Mouse (Mus musculus): ENCODE data around the gene L3mbtl3.

The L3mbtl3 gene

DNA sequence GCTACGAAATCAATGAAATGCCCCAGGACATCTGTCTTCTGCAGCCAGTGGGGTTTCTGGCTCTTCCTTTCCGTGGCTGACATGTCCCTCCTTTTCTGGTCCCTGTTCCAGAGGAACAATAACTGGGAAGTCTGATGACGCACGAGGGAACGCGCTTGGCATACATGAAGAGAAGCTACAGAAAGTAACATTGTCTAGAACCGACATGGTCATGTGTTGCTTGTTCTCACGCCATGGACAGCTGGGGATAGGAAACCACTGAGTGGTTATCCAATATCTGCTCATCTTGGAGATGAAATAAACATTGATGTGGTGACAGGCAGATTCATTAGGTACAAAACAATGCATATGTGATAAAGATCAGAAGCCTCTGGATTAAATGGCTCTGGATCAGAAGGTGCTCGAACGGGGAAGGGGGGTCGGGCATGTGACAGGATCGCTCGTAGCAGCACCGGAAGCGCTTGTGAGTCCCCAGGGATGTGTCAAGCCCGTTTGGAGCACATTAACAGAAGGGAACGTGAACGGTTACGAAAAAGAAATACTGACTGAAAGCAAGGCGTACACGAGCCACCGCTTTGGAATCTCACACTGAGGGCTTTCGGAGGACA, 37.8 kb downstream of the L3mbtl3 start:
- DNase-seq (ENCODE audit: low spot score in 2 of 2), result no peak

DNA sequence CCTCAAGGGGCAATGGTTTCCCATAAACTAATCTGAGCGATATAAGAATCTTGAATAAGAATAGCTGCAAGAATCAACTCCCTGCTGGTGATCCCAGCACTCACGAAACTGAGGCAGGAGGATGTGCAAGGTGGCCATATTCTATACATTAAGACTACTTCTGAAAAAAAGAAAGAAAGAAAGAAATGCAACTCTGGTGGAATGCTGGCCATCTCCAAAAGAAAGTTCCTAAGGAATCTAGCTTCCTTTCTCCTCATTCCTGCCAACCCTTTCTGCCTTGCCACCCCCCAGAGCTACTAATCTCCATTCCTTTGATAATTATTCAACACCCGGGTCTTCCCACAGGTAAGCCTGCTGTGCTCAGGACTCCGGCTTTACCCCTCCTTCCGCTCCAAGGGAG, 41.8 kb downstream of the L3mbtl3 start:
- no peak for DNase-seq (ENCODE audit: low spot score in 2 of 2)

DNA sequence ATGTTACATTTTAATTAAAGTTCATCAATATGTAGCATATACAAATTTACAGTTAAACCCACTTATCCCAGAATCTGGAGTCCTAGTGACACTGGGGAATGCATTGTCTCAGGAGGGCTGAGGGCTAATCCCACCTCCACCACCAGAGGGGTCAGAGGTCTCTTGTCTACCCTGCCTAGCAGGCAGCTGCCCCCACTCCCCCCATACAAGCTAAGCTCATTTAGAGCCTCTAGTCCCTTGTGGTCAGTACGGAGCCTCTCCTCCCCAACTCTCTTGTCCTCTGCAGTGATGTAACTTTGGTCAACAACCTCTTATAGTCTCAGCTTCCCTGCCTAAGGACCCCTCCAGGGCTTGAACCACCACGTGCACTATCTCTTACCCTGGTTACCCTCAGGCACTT, 43.0 kb downstream of the L3mbtl3 start:
- DNase-seq (ENCODE audit: low spot score in 2 of 2), result no peak

DNA sequence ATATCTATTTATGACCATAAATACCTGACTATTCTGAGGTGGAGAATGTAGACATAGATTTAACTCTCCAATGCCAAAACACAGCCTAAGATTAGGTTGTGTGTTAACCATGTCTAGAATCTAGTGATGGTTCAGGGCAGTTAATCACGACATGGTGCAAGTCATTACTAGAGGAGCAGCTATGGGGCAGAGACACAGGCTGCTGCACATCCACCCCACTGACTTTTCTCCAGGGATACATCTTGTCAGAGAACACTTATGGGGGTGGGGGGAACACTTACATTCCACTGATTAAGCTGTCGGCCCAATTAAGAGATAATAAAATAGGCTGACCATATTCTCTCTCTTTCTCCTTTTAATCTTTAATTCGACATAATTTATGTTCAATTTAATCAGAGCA, 46.9 kb downstream of the L3mbtl3 start:
- DNase-seq (ENCODE audit: low spot score in 2 of 2), result no peak

DNA sequence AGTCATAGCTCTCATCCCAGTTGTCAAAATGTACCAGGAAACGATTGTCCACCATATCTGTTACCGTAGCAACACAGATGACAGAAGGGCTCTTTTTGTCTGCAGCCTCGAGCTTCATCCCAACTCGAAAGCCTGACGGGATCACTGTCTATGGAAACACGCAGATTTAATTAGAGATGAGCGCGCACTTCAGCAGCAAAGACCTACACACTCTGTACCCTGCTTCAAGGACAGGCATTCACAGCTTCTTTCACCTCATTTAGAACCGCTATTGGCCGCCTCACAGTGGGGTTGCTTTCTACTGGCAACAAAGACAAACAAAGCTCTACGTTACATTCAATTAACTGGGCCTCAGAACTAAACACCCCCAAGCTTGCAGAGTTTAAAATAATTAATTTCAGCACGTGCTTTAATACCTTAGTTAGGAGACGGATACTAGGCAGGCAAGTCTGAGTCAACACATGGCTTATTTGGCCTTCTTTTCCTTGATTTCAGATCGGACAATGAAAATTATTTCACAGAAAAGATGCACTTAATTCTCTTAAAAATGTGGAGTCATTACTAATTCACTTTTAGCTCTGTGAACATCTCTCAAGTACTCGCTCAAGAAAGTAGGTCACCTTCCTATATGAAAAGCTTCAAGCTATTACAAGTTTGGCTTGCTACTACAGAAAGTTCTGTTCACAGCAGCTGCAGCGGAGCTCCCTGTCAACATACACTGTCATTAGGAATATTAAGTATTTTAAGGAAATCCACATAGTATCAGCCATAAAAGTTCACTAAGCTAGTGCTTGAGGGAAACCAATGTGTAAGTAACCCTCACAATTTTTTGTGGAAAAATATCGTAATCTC, 47.9 kb downstream of the L3mbtl3 start:
- no peak for DNase-seq (ENCODE audit: low spot score in 2 of 2)

DNA sequence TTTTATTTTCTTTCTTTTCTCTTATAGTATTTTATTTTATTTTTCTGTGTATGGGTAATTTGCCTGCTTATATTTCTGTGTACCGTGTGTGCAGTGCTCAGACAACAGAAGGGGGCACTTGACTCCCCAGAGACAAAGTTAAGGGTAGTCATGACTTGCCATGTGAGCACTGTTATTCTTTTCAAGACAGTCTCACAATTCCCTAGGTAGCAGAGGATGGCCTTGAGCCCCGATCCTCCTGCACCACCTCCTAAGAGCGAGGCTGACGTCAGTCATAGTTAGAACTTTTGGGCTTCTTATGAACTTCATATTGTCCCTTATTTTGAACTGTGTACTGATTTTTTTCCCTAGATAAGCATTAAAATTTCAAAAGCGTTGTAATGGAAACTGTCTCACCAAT, 48.5 kb downstream of the L3mbtl3 start:
- no peak for DNase-seq (ENCODE audit: low spot score in 2 of 2)

DNA sequence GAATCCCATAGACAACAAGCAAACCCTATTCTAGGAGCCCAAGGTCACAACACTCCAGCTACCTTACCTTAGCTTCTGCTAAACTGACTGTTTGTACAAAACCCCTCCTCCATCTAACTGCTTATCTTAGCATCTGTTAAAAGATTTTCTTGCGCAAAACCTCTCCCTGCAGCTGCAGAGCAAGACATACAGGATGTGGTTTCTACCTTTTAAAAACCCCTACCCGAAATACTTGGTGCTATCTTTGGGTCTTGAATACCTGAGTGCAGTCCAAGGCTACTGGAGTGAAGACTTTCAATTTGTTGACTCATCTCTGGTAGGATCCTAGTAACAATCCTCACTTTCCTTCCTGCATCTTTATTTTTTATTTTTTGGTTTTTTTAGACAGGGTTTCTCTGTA, 50.5 kb downstream of the L3mbtl3 start:
- no peak for DNase-seq (ENCODE audit: low spot score in 2 of 2)

DNA sequence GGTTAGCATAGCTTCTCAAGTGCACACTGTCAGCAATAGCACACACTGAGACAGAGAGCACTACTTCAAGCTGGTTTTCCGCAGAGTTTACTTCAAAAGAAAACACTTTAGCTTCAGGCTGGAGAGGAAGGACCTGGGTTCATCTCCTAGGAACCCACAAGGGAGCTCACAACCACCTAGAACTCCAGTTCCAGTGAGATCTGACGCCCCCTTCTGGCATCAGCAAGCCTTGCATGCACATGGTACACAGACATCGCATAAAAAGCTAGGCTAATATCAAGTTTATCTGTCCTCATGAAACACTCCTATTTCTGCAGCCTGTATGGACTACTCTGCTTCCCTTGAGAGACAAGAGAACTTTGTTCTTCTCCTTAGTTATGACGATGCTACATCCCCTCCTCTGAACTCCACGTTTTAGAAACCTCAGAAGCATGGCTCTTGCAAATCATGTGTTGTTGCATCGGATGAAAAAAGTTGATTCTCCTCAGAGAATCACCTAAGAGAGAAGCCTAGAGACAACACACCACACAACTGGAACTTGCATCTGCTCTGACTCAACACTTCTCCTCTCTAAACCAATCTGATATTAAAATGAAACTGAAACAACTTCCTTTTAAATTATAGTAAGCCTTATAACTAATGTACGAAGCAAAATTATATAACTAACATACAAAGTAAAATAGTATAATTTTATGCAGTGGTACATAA, 53.3 kb downstream of the L3mbtl3 start:
- DNase-seq (ENCODE audit: low spot score in 2 of 2), result no peak

DNA sequence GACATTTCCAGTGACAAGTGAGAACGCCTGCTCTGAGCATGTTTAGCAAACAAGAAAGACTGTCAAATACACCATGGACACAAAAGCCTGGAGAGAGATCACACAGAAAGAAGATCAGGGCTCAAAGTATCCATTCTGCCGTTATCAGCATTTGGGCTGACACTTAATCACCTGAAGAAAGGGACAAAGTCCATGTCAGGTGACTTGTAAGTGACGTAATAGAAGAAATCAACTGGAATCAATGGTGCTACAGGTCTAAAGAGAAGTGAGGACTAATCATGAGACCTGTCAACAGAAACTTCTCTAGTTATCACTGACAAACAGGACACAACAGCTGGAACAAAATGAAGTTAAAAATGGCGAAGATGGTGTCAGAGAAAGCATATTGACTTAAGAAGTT, 55.1 kb downstream of the L3mbtl3 start:
- no peak for DNase-seq (ENCODE audit: low spot score in 2 of 2)

DNA sequence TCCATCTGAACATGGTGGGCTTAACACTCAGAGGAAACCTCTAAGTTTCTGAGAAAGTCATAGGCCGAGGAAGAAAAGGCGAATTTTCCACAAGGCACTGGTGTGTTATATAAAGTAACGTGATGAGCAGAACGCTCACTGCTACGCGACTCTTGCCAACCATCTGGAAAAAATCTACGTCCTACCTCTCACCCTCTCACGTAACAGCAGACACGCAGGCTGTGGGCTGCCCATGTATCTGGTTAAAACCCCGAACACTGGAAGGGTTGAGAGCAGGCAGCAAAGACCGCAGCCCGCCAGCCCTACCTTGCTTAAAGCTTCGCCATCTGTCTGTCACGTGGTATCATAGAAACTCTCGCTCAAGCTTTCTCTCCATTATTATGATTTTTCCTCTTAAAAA, 61.4 kb downstream of the L3mbtl3 start:
- DNase-seq (ENCODE audit: low spot score in 2 of 2), result no peak

DNA sequence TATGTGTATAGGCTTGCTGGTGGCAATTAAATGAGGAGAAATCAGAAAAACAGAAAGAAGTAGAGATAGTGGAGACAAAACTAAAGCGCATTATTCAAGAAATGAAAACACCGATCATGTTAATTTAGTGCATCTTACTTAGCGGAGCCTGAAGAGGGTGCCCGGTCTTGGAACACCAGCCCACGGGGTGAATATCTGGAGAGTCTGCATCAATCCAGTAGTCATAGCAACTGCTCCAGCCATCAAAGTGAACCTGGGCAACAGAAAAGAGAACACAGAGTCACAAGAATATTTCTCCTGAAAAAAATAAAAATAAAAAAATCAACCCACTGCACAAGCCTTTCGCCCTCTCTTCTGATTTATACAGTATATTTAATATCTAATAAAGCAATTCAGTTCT, 72.3 kb downstream of the L3mbtl3 start:
- DNase-seq (ENCODE audit: low spot score in 2 of 2), result no peak

DNA sequence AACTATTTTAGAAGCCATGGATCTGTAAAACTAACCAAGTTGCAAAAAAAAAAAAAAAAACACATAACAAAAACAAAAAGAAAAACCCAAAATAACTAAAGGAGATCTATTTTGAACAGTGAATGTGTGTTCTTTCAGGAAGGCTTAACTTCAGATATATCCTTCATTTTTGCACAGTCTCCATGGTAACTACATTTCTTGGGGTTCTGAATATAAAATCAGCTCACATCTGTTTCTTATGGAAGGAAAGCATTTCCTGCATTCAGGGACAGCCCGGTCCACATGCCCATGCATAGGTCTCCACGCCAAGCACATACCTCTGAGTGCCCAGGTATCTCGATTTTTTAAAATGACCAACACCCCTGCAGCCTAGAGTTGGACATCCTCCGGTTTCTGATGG, 73.4 kb downstream of the L3mbtl3 start:
- no peak for DNase-seq (ENCODE audit: low spot score in 2 of 2)

DNA sequence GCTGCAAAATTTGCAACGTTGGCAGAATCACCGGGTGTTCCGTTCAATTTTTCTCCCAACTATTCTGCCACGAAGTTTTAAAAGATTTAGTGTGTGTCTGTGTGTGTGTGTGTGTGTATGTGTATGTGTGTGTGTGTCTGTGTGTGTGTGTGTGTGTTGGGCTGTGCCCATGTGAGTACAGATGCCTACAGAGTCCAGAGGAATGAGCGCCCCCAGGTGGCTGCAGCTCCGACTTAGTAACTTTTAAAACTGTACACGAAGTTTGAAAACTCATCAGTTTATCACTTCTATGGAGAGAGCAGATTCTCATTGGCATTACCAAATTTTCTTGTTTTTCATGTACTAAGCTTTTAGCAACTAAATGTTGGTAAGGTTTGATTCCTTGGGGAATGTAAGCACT, 78.1 kb downstream of the L3mbtl3 start:
- DNase-seq (ENCODE audit: low spot score in 2 of 2), result no peak

DNA sequence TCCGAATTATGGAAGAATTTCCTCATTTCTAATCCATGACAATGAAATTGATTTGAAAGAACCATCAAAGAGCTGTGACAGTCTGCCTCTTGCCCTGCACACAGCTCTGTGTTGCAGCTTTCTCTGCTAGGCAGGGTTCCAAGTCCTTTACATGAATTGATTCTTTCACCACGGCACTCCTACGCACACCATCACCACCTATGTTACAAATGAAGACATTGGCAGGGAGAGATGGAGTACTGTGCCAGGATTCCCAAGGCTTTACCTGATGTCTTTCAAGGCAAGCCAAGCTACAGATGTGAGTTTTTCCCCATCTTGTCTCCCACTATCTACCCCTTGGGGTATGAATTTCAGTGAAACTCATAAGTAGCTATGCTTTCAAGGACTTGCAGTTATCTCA, 78.6 kb downstream of the L3mbtl3 start:
- DNase-seq (ENCODE audit: low spot score in 2 of 2), result no peak

DNA sequence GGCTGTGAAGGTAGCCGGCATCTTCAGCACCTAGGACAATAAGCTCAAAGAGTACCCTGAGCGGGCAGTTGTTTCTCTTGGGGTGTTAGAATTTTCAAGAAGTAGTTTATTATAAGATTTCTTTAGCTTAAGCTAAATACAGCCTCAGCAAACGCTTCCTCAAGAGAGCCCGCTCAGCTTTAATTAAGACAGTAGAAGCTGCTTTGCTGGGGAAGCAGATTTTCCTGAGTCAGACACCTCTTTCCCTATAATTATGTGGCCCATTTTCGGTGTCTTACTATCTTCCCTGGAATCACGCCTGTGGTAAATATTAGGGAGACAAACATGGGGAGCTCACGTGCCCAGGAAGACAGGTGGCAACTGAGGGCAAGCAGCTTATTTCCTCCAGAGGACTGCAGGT, 88.6 kb downstream of the L3mbtl3 start:
- no peak for DNase-seq (ENCODE audit: low spot score in 2 of 2)

DNA sequence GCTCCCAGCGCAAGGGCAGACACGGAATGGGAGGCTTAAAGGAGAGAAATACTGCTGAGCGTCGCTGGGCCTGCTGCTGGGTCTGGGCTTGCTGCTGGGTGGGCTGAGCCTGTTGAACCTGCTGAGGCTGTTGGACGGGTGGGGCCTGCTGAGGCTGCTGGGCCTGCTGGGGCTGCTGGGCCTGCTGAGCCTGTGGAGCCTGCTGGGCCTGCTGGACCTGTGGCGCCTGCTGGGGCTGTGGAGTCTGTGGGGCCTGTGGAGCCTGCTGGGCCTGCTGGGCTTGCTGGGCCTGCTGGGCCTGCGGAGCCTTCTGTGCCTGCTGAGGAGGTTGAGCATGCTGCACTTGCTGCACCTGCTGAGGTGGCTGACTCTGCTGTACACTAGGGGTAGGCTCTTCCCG, 95.8 kb downstream of the L3mbtl3 start:
- no peak for DNase-seq (ENCODE audit: low spot score in 2 of 2)

DNA sequence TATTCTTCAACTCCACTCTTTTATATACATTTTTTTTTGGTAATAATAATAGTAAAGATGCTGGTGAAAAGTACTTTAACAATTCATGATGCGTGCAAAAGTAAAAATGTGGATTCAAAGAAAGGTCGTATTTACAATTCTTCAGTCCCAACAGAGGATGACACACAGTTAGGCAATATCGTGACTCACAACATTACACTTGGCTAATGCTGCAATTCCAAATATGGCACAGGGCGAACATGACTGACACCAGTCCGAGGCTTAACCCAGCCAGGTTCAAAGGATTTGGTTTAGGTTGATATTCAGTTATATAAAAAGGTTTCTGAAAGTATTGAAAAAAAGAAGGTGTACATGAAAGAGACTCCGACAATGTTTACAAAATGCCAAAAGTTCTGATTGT, 100.4 kb downstream of the L3mbtl3 start:
- no peak for DNase-seq (ENCODE audit: low spot score in 2 of 2)

DNA sequence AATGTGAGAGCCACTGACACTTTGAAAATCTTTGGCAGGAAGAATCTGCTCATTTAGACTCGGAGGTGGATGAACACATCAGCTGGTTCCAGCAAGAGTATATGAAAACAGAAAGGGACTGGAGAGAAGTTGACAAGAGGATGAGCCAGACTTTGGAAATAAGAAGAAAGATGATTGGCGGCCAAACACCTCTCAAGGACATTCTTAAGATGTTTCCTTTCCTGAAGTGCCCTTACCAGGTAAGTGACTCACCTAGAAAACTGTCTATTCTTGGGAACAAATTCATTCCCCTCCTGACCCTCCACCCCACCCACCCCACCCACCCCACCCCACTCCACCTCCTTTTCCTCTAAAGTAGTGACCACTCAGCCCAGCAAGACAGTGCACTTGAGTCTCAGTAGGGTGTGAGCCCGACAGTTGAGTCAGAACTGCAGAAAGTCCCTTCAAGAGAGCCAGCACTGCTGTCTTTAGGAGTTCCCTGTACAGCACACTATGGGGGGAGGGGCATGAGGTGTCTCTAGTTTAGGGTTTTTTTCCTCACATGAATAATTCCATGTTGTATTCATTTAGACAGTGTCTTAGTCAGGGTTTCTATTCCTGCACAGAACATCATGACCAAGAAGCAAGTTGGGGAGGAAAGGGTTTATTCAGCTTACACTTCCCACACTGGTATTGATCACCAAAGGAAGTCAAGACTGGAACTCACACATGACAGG, 111.9 kb downstream of the L3mbtl3 start:
- no peak for DNase-seq (ENCODE audit: low spot score in 2 of 2)

DNA sequence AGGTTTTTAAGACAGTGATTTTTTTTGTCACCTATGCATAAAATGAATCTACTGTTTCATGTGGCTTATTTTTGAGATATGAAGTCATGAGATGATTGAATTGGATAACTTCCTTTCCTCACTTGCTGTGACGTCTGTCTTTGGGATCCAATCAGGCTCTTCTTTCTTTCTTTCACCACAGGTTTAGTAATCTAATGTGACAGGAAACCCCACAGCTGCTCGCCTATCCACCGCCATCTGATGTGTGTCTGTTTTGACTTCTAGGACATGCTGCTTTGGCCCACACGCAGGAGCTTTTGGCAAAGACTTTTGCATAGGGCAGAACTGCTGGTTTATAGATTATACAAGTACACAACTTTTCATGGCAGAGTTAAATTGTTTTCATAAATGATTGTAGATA, 115.9 kb downstream of the L3mbtl3 start:
- DNase-seq (ENCODE audit: low spot score in 2 of 2), result no peak

DNA sequence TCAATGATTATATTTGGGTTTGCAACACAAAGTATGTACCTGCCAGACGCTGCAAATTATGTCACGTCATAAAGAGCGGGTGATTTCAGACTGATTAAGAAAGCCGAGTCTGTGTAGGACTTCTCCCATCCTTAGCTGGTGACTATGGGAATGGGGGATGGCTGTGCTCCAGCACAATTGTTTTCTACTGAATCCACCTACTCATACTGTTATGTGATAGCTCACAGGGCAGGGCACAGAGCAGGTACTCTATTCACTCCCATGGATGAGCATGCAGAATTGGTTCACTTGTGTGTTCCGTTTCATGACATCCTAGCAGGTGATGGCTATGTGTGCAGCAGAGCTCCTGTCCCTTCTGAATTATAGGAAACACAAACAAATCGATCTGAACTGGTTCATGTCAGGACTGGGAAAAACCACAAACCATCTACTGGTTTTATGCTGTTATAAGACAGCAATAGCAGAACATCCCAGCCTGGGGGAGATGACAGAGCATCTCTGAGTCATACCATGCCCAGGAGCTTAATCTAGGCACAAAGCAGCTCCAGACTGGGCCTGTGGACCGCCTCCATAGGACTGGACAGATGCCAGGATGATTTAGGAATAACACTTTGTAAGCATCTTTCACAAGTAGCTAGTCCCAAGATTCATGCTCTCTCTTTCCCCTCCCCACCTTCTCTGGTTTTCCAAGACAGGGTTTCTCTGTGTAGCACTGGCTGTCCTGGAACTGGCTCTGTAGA, 126.2 kb downstream of the L3mbtl3 start:
- DNase-seq (ENCODE audit: low spot score in 2 of 2), result no peak

DNA sequence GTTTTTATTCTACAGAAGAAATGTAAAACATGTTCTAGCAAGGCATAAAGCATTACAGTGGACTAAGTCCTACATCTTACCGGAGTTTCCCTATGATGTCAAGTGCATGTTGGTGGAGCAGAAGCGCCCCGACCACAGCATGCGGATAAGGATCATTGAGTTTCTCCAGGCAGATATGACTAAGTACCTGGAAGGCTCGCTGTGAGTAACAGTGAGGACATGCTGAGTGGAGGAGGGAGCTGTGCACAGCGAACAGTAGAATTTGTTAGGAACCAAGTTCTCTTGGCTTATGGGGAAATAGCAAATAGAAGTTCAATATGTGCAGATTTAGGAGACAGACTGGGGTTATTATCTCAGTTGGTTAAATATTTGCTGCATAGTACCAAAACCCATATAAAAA, 131.3 kb downstream of the L3mbtl3 start:
- no peak for DNase-seq (ENCODE audit: low spot score in 2 of 2)

DNA sequence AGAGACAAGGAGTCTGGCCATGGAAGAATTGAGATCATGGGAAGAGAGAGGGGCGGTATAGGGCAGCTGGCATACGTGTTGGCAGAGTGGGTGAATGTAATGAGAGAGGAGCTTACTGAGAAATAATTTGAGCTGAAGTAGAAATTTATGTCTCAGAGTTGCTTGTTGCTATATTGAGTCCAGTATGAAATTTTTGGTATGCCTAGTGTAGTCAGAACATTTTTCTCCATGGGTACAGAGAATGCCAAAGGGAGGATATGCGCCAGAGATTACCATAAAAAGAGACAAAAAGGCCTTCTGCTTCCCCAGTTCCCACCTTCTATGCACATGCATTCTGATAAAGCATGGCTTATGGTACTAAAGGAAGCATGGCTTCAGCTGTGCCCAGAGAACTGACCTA, 132.6 kb downstream of the L3mbtl3 start:
- DNase-seq (ENCODE audit: low spot score in 2 of 2), result no peak

Data from urinary bladder, postnatal 36 days (tissue).